Mouse (Mus musculus): ENCODE data around the gene Tprg.

- TF ChIP-seq CTCF (IDR thresholded peaks at IDR 0.05; ENCODE audit: low read depth, low read length), result no peak
- TF ChIP-seq GATA1 (IDR thresholded peaks at IDR 0.05; ENCODE audit: borderline replicate concordance, low read length), result no peak
- TF ChIP-seq GATA2 (IDR thresholded peaks at IDR 0.05; ENCODE audit: borderline replicate concordance, low read depth, low read length), result no peak
- TF ChIP-seq TAL1 (conservative IDR thresholded peaks at IDR 0.05; ENCODE audit: low read depth, low read length), result no peak
- no peak for TF ChIP-seq POLR2AphosphoS5 (IDR thresholded peaks at IDR 0.05; ENCODE audit: insufficient replicate concordance, low read depth, low read length)
Observed at GRCm38 (mm10) chr16:25415186-25415585, 128.6 kb downstream of the Tprg start.

Measured in G1E (cell line).